Mouse (Mus musculus) brain, embryonic 14.5 days (tissue): ENCODE measurements around the gene Nup62.

Source experiments
- CTCF ChIP-seq: fragments of 200-500 bp; IDR thresholded peaks from 2 replicates; pipeline ENCODE4 v1.5.1; 2012; ENCODE audit warnings: inconsistent platforms, mild to moderate bottlenecking, moderate library complexity, borderline replicate concordance; ENCODE audit not compliant: insufficient read depth, insufficient read length; ENCODE audit errors: extremely low read depth
- POLR2A ChIP-seq: fragments of 200-500 bp; IDR thresholded peaks from 2 replicates; pipeline ENCODE4 v1.6.1; 2012; ENCODE audit warnings: mild to moderate bottlenecking, inconsistent platforms, borderline replicate concordance; ENCODE audit not compliant: poor library complexity, insufficient read depth, insufficient read length, severe bottlenecking; ENCODE audit errors: extremely low read depth

GRCm38 (mm10) chr7:44870614-44871013, 54.7 kb downstream of the Nup62 start:
- TF ChIP-seq CTCF (no peak), POLR2A (no peak)
